Mouse (Mus musculus): ENCODE data around the gene Cldn7.
A peak's percentile ranks its signal among the peaks of the same experiment; 100 is the strongest.
"Not testable (repeated sequence)": the region's sequence is repeated elsewhere in the genome, so short reads cannot be mapped to it uniquely, and the experiment has no call there.

Cldn7 gene

DNA sequence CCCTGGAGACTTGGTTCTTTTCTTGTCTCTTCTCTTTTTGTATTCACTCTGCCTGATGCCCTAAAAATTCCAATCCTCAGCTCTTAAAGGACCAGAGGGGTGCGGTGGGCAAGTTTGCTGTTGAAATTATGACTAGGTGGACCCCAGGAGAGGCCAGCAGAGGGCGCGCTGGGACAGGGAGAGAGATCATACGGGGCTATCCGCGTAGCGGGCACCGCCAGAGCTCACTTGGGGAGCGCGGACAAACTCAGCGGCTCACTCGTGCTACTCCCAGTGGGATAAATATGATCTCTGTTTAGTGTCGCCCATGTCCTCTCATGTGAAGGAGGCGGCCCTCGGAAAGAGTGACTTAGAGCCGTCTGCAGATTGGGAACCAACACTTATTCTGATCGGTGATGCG is 30.4 kb upstream of the Cldn7 start:
- peak; percentile 81 to 92 for DNase-seq (ENCODE audit: low spot score in 2 of 2)

DNA sequence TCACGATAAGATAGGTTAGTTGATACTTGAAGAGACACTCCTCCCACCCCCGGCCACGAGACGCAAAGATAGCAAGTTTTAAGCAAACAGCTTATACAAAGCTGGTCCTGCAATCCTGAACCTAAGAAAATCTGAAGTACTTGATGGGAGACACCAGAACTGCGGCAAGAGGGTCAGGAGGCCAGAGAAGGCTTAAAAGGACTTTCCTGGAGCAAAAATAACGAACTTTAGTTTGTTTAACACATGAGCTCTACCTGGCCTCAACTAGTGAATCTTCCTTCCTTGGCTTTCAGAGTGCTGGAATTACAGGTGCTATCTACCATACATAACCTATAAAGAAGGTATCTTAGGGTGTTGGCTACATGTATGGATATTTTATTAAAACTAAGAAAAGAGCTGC is 29.9 kb upstream of the Cldn7 start:
- DNase-seq (ENCODE audit: low spot score in 2 of 2) = no peak

DNA sequence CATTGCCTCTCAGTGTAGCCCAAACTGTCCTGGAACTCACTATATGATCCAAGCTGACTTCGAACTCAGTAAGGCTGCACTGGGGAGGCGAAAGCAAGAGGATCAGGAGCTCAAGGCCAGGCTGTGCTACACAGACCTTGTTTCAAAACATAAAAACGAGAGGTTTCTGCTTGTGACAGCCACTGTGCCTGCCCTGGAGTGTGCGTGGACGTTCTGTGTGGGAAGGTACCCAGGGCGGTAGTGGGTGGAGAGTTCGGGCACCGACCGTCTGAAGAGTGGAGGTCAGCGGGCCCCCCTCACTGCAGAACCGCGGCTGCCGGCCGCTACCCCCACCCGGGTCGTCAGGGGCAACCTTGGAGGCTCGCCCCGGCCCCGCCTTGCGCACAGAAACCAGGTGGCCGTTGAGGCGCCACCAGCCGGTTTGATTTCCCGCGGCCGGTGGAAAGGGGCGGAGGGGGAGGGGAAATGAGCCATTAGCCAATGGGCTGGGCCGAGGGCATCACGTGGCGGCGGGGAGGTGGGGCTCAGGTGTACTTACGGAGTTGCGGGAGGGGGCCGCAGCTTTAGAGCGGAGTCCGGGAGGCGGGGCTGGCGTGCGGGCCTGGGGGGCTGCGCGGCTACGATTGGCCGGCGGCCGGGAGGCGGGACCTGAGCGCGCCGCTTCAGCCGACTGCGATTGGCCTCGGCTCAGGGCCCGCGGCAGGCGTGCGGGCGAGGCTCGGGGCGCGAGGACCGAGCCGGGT is 29.3 kb upstream of the Cldn7 start, which contains the start of gene Ybx2:
Ybx2 (plus strand) TSS at position 660 of the 743 bp plus-strand sequence.
- DNase-seq (ENCODE audit: low spot score in 2 of 2) = peak; percentile 70 to 83

DNA sequence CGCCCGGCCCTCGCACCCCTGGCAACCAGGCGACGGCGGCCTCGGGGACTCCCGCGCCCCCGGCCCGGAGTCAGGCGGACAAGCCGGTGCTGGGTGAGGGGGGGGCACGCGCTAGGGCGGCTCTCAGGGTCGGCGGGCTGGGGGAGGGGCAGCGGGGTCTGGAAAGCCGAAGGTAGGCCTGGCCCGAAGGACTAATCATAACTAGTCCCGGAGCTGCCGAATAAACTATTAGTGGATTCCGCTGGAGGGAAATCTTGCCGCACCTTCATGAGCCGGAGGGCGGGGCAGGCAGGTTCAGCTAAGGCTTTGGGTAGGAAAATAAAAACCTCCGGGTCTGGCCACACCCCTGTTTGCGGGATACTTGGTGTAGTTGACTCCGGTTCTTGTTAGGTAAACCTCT is 28.4 kb upstream of the Cldn7 start:
- DNase-seq (ENCODE audit: low spot score in 2 of 2) = no peak

DNA sequence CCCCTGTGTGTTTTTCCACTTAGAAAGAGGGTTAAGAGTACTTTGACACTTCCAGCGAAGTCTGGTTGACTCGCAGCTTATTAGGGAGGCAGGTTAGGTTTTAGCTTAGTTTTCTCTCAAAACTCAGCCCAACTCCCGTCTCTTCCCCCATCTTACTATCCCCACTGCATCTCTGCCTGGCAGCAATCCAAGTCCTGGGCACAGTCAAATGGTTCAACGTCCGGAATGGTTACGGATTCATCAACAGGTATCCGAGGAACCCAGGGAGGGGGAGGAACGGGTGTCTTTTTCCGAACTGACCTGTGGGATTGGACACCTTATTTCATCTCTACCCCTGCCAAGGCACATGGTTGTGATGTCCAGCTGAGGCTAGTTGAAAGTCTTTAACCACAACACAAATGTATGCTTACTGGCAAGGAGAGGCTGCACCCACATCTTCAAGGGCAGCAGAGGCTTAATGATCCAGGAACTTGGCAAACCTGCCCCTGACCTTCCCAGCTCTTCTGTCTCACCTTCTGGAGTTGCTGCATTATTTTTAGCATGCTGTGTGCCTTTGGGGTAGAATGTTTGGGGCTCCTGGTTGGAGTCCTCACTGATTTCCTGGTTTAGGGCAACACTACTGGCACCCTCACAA is 27.7 kb upstream of the Cldn7 start:
- DNase-seq (ENCODE audit: low spot score in 2 of 2) = no peak

DNA sequence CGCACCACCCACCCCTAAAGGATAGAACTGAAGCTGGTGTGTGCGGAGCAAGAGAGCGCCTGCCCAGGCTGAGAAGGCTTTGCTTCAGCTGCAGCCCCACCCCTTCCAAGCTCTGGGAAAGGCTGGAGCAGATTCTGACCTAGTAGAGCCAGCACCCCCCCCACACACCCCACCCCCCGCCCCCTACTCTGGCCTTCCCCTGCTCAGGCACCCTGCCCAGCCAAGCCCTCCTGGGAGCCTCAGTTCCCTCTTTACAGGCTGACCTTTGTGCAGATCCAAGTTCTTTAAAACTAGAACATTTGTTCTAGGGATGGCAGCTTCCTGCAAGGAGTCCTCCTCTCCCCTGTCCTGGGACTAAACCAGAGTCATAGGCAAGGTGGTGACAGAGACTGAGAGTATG is 27.2 kb upstream of the Cldn7 start:
- DNase-seq (ENCODE audit: low spot score in 2 of 2) = peak in 1 of 2 experiments; percentile 72

DNA sequence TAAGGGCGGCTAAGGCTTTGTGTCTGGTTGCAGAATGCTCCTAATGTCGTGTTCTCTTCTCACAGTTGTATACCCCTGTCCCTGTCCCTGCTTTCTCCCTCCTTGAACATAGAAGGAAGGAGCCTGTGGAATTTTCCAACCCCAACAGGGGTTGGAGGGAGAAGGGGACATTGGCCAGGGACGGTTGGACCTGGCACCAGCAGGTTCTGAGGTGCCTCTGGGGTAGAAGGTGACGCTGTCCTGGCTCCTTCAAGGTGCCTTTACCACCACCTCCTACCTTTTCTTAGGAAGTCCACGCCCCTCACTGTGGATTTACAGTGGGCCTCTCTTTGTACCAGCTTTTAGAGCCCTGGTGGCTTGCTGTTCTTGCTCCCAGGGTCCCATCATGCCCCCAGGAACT is 26.7 kb upstream of the Cldn7 start:
- no peak for DNase-seq (ENCODE audit: low spot score in 2 of 2)

DNA sequence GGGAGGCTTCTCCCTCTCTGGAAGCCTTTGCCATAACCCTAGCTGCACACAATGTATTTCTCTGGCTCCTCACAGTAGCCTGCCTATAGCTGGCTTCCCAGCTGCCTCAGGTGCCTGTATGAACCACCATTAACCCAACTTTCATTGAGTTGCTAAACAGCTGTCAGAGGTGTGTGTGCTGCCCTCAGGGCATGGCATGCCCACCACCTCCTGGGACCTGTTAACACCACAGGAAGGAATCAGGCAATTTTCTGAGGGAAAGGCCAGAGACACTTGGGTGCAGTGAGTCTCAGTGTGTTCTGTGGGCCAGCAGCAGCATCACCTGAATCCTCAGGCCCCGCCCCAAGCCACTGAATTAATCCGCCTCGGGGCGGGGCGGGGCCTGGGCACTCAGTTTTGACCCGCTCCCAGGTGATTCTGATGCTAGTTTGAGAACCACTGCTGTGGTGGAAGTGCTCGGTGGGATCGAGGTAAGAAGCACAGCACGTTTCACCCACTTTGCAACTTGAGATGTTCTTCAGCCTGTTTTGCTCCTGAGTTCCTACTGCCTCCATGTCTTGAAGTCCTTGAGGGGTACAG is 26.1 kb upstream of the Cldn7 start:
- no peak for DNase-seq (ENCODE audit: low spot score in 2 of 2)

DNA sequence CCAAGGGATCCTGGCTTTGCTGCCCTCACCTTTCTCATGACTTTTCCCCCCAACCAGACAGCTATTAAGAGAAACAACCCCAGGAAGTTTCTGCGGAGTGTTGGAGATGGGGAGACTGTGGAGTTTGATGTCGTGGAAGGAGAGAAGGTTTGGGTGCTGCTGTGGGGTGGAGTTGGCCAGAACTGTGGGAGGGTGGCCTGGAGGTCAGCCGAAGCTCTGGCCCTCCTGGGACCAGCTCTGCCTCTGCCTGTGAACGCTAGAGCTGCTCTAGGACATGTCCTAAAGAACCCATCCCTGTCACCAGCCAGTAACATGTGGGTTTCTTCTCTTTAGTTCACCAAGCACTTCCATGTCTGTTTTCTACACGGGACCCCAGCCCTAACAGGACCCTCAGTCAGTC is 25.4 kb upstream of the Cldn7 start:
- DNase-seq (ENCODE audit: low spot score in 2 of 2) = no peak

DNA sequence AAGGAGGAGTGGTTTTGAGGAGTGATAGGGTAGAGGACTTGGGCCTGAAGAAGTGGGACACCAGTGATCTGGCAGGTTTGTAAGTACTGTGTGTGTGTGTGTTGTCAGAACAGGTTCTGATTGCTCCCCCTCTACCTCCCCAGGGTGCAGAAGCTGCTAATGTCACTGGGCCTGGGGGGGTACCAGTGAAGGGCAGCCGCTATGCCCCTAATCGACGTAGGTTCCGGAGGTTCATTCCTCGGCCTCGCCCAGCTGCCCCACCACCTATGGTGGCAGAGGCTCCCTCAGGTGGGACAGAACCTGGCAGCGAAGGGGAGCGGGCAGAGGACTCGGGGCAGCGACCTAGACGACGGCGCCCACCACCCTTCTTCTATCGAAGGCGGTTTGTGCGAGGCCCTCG is 24.8 kb upstream of the Cldn7 start:
- DNase-seq (ENCODE audit: low spot score in 2 of 2) = no peak

DNA sequence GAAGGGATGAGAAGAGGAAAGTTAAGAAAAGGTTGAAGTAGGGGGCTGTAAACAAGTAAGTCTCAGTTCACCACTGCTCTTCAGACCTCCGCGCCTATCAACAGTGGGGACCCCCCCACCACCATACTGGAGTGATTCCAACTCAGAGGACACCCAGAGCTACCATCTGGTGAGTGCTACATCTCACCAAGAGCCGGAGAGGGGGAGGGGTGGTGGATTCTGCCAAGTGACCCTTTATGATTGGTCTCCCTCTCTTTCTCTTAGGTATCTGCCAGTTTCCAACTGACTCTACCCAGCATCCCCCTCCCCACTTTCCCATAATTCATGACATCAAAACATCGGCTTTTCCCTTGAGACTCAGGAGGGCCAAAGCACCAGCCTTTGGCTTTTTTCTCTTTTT is 23.6 kb upstream of the Cldn7 start:
- no peak for DNase-seq (ENCODE audit: low spot score in 2 of 2)

DNA sequence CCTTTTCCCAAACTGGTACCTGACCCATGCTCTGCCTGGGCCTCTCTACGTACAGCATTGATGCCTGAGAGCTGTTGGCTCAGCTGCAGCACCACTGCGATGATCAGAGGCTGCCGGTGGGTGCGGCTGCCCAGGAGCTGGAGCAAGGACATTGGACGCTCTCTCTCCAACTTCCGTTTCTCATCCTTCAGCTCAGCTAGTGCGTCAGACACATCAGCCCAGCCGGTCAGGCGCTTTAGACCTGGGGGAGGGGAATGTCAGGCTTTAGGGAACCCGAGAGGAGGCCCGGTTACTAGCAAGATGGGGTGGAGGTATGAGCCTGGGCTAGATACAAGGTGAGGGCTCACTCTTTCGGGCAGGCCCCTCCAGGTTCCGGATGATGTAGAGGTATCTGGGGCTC is 19.4 kb upstream of the Cldn7 start:
- no peak for DNase-seq (ENCODE audit: low spot score in 2 of 2)

DNA sequence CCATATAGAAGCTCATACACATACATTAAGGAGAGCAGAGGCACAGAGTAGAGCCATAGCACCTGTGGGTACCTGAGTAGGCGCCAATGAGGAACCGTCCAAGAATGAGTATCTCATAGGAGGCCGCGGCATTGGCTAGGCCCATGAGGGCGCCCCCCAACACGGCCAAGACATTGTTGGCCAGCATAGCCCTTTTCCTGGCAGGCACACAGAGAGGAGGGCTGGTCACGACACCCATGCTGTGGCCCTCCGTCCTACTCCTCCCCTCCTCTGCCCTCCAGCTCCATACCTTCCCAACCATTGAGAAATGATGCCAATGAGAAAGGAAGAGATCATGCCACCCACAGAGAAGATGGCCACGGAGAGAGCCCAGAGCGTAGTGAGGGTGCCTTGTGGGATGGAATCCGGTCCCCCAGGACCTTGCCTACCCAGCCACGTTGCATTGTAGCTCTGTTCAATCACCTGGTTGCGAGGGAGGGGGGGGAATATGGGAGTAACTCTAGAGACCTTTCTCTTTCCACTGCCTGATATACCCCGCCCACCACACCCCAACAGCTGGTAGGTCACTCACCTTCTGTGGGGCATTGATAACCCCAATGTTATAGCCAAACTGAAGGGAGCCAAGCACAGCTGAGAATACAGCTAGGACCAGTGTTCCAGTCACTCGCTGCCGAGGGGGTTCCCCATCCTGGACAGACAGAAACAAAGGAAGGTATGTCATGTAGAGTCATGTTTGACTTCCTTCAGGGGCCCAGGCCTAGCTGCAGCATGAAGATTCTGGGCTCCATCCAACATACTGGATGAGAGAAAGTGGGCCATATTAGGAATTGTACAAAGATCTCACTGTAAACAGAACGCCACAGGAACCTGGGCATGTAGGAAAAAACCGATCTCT is 18.3 kb upstream of the Cldn7 start:
- DNase-seq (ENCODE audit: low spot score in 2 of 2) = no peak

DNA sequence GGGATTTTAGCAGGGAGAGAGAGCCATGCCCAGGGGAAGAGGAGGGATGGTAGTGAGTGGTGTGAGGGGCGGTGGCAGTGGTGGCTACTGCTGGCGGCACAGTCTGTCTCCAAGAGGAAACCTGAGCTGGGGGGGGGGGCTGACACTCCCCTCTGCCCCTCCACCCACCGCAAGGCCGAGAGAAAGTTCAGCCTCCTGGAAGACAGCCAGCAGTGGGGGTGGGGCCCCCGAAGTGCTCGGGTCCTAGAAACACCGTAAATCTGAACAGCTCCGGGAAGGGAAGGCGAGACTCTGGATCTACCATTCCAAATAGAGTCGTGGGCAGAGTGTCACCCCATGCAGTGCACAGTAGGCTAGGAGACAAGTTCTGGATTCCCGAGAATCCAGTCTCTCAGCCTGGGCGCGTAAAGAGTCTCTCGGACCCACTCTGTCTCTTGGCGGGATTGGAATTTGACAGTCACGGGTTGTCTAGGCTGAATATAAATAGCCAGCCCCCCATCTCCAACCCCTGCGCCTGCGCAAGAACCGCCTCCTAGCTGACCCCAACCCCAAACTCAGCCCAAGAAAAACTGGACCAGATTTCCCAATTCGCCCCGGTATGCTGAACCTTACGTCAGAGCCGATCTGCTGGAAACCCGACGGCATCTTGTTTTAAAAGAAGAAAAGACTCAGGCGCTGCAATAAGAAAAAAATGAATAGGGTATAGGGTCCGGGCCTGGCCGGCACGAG is 17.1 kb upstream of the Cldn7 start:
- peak in 1 of 2 experiments; percentile 53 for DNase-seq (ENCODE audit: low spot score in 2 of 2)

DNA sequence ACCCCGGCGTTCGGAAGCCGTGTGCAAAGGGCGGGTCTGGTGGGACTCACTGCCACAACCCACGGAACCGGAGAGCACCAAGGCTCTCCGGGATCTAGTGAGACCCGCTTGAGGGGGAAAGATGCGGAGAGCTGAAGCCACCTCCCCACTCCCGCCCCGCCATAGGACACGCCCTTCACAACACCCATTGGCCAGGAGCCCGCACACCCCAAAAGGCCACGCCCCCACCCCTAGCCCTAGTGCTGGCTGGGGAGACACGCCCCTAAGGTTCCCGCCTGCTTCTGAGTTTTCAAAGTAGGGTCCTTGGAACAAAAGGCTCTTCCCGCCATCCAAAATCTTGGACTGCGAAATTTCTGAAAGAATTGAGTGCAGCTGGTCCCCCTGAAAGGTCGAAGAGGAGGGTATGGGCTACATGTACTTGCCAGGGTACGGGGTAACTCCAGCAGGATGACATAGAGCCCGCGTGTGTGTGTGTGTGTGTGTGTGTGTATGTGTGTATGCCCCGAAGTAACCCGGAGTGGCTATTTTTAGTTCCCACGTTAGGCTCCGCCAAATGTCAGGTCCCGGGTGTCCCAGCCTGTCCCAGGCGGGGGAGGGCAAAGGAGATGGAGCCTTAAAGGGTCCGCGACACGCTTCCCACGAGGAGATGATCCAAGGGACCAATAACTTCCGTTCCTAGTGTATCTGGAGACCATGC is 16.4 kb upstream of the Cldn7 start, which contains the start of gene Slc2a4:
Slc2a4 (minus strand) TSS at position 123 of the 697 bp plus-strand sequence.
- peak; percentile 86 to 92 for DNase-seq (ENCODE audit: low spot score in 2 of 2)

DNA sequence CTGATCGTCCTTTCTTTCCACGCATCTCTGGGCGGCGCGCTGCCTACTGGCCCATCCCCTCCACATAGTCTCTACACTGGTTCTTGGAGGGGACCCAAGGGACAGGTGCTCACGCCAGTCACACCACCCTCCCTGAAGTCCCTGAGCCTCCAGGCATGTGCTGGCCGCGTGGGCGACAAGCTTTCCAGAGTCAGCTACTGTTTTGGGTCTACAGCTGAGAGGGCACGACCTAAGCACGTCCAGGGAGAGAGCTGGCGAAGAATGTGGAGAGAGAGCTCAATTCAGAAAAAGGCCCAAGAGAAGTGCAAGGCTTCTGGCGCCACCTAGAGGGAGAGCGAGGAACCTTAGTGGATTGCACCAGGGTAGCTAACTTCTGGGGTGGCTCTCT is 15.8 kb upstream of the Cldn7 start:
- DNase-seq (ENCODE audit: low spot score in 2 of 2) = peak; percentile 78 to 86

DNA sequence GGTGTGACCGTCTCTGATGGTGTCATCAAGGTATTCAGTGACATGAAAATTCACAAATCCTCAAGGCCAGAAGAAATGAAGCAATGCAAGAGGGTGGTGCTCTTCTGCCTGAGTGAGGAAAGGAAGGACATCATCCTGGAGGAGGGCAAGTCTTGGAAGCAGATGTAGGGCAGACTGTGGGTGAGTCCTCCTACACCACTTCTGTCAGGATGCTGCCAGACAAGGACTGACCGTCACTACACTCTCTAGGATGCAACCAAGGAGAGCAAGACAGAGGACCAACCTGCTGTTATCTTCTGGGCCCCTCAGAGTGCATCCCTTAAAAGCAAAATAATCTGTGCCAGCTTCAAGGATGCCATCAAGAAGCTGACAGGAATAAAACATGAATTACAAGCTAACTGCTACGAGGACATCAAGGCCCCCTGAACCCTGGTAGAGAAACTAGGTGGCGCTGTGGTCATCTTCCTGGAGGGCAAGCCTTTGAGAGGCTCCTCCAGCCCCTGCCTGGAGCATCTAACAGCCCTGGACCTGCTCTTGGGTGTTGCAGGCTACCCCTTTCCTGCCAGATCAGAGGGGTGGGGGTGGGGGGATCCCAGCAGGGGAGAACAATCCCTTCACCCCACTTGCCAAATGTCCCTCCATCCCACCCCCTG is 13.6 kb upstream of the Cldn7 start:
- no peak for DNase-seq (ENCODE audit: low spot score in 2 of 2)

DNA sequence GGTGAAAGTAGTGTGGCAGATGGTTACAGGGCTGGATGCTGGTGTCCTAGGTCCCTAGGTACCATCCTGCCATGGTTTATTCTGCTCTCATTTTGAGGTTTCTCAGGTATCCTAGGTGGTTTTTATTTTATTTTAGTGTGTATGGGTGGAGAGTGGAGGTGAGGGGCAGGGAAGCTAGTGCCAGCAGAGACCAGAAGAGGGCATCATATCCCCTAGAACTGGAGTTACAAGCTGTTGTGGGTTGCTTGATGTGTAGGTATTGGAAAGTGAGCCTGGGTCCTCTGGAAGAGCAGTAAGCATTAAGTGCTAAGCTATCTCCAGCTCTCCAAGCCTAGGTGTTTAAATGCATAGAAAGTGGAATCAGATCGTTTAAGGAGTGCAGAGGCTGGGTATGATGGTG is 12.3 kb upstream of the Cldn7 start:
- no peak for DNase-seq (ENCODE audit: low spot score in 2 of 2)

DNA sequence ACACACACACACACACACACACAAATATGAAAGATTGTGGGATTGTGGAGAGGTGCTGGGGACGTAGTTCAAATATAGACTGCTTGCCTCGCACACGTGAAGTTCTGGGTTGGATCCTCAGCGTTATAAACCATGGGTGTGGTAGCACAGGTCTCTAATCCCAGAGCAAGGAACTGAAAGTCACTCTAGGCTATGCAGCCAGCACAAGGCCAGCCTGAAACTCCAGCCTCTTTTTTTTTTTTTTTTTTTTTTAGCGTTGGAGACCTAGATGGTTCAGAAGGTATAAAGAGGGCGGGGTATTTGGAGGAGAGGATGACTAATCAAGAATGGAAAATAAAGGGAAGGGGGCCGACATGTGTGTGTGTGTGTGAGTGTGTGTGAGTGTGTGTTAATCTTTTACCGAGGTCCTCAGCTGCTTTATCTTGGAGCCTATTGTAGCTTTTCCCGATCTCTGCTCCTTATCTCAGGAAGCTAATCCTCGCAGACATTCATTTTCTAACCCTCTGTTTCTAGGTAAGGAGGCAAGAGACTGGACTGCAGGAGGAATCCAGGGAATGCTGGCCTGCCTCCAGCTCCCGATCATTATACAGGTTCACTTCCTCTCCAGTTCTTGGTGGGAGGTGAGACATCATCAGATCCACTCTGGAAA is 11.2 kb upstream of the Cldn7 start:
- DNase-seq (ENCODE audit: low spot score in 2 of 2) = no peak

DNA sequence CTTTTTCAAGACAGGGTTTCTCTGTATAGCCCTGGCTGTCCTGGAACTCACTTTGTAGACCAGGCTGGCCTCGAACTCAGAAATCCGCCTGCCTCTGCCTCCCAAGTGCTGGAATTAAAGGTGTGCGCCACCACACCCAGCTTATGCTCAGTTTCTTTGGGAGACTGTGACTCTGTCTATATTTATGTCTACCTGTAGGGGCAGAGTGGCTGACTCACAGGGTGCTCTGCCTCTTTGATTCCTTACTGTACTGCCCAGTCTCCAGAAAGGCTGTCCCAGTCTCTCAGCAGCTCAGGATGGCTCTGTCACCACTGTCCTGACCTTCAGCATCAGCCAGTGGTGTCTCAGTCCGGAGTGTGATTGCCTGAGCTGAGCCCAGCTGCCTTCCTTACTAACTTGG is 9.0 kb upstream of the Cldn7 start:
- DNase-seq (ENCODE audit: low spot score in 2 of 2) = not testable (repeated sequence)
